Mouse (Mus musculus) kidney, adult 2 months (tissue): ENCODE measurements around the gene Gm19684. TPM values are rescaled to one million over a fixed set of nuclear protein-coding genes. Genes with fewer than 3 reads are reported as not detected.
"Not testable (repeated sequence)": the region's sequence is repeated elsewhere in the genome, so short reads cannot be mapped to it uniquely, and the experiment has no call there.

Experiments used
- DNase-seq: peaks from one replicate; pipeline ENCODE4 v3.0.0; 2021
- H3K27ac ChIP-seq: fragments of 200-500 bp; 2 replicates; pipeline ENCODE4 v1.5.1; 2012; ENCODE audit warnings: low read depth, low read length, control low read depth, inconsistent platforms; ENCODE audit not compliant: insufficient read depth
- H3K27me3 ChIP-seq: fragments of 200-500 bp; replicated peaks from 2 replicates; pipeline ENCODE4 v1.6.1; 2012; ENCODE audit warnings: mild to moderate bottlenecking, moderate library complexity, low read length, inconsistent platforms; ENCODE audit not compliant: control insufficient read depth, insufficient read depth
- H3K36me3 ChIP-seq: fragments of 200-500 bp; 2 replicates; pipeline ENCODE4 v1.6.1; 2012; ENCODE audit warnings: mild to moderate bottlenecking, moderate library complexity, low read length, inconsistent platforms; ENCODE audit not compliant: control insufficient read depth, insufficient read depth
- H3K4me1 ChIP-seq: fragments of 200-500 bp; 2 replicates; pipeline ENCODE4 v1.6.1; 2011; ENCODE audit warnings: low read length; ENCODE audit not compliant: control insufficient read depth, insufficient read depth
- H3K4me3 ChIP-seq: fragments of 200-500 bp; 2 replicates; pipeline ENCODE4 v1.5.1; 2011; ENCODE audit warnings: mild to moderate bottlenecking, low read depth, low read length, control low read depth; ENCODE audit not compliant: insufficient read depth
- CTCF ChIP-seq: fragments of 200-500 bp; conservative IDR thresholded peaks from 2 replicates; pipeline ENCODE4 v1.5.1; 2011; ENCODE audit warnings: low read depth, mild to moderate bottlenecking, control low read depth, low read length, moderate library complexity, mixed read lengths; ENCODE audit not compliant: insufficient read depth, insufficient read length
- POLR2A ChIP-seq: fragments of 200-500 bp; IDR thresholded peaks from one replicate; pipeline ENCODE4 v1.6.1; 2011; ENCODE audit warnings: low read depth, low read length, control low read depth
- WGBS: fragments of 180-500 bp; shearing (Covaris S2); methylation state at CpG from one replicate; pipeline ENCODE4 v1.1.7; 2018; 5-methylcytosine and 5-hydroxymethylcytosine counted together
- polyA plus RNA-seq: library from polyadenylated mRNA; depleted of rRNA; stranded (reverse); fragments of >200 nt; gene quantifications from 2 replicates; pipeline ENCODE4 v1.2.3, GENCODE M21; 2012

The Gm19684 gene
- polyA plus RNA-seq, 1 experiment = 0.36 TPM

- H3K4me3 ChIP-seq = 0 out of 2 replicates have a peak within 1 kb of the TSS, but pooled peaks have one; percentile 18
- H3K4me1 ChIP-seq, H3K27me3 ChIP-seq, H3K27ac ChIP-seq, H3K36me3 ChIP-seq: not testable (repeated sequence)
- DNase-seq = peak; percentile 71
- WGBS = 34% methylated on average over 28 of the region's 28 CpGs
These were observed 7.7 kb downstream of the Gm19684 start, which contains the start of gene Gm7030 for GRCm38 (mm10) chr17:36128968-36129817. Gene Gm7030, minus strand, starts transcription at chr17:36129425.

DNA sequence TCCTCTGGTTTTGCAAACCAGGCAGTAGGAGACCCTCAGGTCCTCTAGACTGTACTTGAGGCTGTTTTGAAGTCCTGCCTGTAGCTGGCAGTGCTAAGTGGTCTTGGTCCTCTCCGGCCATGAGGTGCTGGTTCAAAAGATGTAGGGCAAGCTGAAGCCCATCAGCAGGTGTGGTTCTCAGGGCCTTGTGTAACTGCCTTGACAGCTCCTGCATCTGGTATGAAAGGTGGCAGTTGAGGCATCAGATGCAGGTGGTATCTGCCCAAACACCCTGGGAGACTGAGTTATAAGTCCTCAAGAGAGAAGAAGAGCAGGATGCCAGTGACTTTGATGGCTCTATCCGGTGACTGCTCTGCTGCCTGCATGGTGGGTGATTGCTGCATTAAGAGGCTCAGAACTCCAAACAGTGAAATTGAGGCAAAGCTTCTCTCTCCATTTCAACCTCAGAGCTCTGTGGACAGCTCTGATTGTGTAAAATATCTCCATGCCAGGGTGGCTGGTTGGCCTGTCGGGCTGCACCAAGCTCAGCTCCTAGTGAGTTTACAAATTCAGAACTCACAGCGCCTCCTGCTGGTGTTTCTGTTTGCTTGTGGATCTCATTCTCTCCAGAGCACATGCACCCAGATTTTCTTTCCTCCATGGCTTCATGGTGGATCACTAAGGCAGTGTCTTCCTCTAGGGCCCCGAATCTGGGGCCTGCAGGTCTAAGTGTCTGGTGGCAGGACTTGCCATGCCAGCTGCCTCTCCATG is 10.2 kb downstream of the Gm19684 start:
- Histone ChIP-seq H3K27ac (no peak overlapping the region), H3K4me3 (no peak overlapping the region), H3K36me3 (no peaks in the 10 kb centered on the region), H3K27me3 (no peaks in the 10 kb centered on the region), H3K4me1 (0 out of 2 replicates have a peak, but pooled peaks cover 2% of the 10 kb centered on the region)
- 81% methylated on average over 5 of the region's 5 CpGs for WGBS
- TF ChIP-seq CTCF (peak; percentile 32; the same call in 1 of the 2 replicates), POLR2A (no peak)
- DNase-seq = no peak

DNA sequence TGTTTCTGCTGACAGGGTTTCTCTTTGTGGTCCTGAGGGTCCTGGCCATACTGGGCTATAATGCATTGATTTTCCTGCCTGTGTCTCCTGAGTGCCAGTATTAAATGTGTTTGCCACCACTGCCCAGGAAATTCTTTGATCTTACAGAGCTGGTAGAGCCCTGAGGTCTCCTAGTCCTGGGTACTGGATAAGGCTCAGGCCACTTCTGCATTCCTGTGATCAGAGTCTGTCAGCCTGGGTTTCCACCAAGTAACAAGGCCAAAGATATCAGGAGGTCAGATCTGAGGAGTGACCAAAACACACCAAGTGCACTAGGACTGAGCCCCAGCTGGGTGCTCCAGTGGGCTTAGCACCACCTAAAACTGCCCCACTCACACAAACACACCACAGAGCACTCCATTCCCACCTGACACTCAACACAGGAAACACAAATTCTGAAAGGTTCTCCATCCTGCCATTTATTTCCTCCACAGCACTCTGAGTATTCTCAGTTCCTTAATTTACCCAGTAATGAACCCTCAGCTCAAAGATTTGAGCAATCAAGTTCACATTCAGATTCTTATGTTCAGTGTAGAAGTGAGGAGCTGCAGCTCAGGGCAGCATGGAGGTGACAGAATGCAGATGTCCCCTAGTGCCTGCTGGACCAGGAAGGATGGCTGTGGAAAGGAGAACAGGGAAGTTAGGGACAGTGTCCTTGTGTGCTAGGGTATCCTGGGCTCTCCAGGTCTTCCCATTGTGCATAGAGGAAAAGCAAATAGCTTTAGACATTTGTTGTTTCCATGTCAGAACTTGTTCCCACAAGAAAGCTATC is 14.1 kb downstream of the Gm19684 start:
- not testable (repeated sequence) for H3K4me1 ChIP-seq, DNase-seq, H3K27ac ChIP-seq, H3K4me3 ChIP-seq, H3K36me3 ChIP-seq, H3K27me3 ChIP-seq

GRCm38 (mm10) chr17:36136299-36136848 is 14.9 kb downstream of the Gm19684 start:
- not testable (repeated sequence) for H3K4me3 ChIP-seq, H3K27me3 ChIP-seq, H3K4me1 ChIP-seq, DNase-seq, H3K36me3 ChIP-seq, H3K27ac ChIP-seq
- WGBS = 85% methylated on average over 1 of the region's 1 CpGs

DNA sequence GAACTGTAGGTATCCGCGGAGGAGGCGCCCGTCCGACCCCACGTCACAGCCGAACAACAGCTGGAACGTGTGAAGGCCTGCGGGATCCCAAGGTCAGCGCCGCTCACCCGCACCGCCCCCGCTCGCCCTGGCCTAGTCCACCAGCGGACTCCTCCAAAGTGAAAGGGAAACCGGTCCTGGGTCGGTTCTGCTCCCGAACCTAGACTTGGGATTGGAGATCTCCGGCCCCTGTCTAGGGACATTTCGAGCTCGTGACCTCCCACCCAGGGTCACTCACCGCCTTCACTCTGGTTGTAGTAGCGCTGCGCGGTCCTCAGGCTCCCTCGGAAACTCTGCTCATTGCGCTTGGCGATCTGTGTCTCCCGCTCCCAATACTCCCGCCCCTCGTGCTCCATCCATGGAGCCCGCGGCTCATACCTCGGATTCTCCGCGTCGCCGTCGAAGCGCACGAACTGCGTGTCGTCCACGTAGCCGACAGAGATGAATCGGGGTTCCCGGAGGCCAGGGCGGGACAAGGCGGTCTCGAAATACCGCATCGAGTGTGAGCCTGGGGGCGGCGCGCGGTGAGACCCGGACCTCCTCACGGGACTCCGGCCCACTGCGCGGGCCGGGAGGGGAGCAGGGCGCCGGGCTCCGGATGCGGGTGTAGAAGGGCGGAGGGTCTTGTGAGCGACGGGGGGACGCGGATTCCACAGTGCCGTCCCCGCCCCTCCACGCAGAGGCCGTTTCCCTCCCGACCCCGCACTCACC is 23.8 kb downstream of the Gm19684 start:
- H3K36me3 ChIP-seq = no peaks in the 10 kb centered on the region
- DNase-seq = no peak
- no peaks in the 10 kb centered on the region; the same call in none of the 2 replicates for H3K27me3 ChIP-seq
- WGBS = 1% methylated on average over 78 of the region's 78 CpGs
- H3K4me1 ChIP-seq = no peaks in the 10 kb centered on the region
- no peak overlapping the region for H3K27ac ChIP-seq
- no peak for TF ChIP-seq CTCF
- TF ChIP-seq POLR2A = no peak
- H3K4me3 ChIP-seq = peak overlapping the region; percentile 41

DNA sequence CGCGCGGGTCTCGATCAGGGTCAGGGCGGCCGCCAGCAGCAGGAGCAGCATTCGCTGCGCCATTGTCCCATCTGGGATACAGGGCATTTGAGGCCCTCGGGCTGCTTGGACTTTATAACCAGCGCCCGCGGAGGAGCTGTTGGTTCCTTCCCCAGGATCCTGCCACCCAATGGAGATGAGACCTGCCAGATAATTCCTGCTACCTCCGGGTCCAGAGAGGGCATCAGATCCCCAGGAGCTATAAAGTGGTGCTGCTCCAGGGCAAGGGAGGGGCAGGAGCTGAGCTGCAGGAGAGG is 24.3 kb downstream of the Gm19684 start:
- WGBS = 7% methylated on average over 13 of the region's 13 CpGs
- not testable (repeated sequence) for H3K27ac ChIP-seq

GRCm38 (mm10) chr17:36146937-36147336 is 25.5 kb downstream of the Gm19684 start:
- H3K4me1 ChIP-seq, H3K27me3 ChIP-seq, DNase-seq, H3K4me3 ChIP-seq, H3K27ac ChIP-seq, H3K36me3 ChIP-seq: not testable (repeated sequence)
- WGBS = 77% methylated on average over 1 of the region's 1 CpGs

More for the DNA sequence above, 24.3 kb downstream of the Gm19684 start:
- H3K4me3 ChIP-seq = peak overlapping the region; percentile 41; the same call in 1 of the 2 replicates
- not testable (repeated sequence) for H3K4me1 ChIP-seq, H3K36me3 ChIP-seq, DNase-seq, H3K27me3 ChIP-seq

GRCm38 (mm10) chr17:36148468-36148867 is 27.0 kb downstream of the Gm19684 start:
- H3K36me3 ChIP-seq, H3K27ac ChIP-seq, H3K4me3 ChIP-seq, DNase-seq, H3K27me3 ChIP-seq, H3K4me1 ChIP-seq: not testable (repeated sequence)
- WGBS = 93% methylated on average over 5 of the region's 5 CpGs

- 28% methylated on average over 4 of the region's 4 CpGs for WGBS
- H3K27ac ChIP-seq, H3K4me3 ChIP-seq, H3K36me3 ChIP-seq, H3K27me3 ChIP-seq, H3K4me1 ChIP-seq: not testable (repeated sequence)
- DNase-seq = peak; percentile 27
These were observed 29.7 kb downstream of the Gm19684 start for GRCm38 (mm10) chr17:36151200-36151599.
